Mouse (Mus musculus): ENCODE data around the gene Mnx1. TPM values are rescaled to one million over a fixed set of nuclear protein-coding genes. Genes with fewer than 3 reads are reported as not detected.

Mnx1 gene
- not detected in 4 replicates for total RNA-seq (2023)

DNA sequence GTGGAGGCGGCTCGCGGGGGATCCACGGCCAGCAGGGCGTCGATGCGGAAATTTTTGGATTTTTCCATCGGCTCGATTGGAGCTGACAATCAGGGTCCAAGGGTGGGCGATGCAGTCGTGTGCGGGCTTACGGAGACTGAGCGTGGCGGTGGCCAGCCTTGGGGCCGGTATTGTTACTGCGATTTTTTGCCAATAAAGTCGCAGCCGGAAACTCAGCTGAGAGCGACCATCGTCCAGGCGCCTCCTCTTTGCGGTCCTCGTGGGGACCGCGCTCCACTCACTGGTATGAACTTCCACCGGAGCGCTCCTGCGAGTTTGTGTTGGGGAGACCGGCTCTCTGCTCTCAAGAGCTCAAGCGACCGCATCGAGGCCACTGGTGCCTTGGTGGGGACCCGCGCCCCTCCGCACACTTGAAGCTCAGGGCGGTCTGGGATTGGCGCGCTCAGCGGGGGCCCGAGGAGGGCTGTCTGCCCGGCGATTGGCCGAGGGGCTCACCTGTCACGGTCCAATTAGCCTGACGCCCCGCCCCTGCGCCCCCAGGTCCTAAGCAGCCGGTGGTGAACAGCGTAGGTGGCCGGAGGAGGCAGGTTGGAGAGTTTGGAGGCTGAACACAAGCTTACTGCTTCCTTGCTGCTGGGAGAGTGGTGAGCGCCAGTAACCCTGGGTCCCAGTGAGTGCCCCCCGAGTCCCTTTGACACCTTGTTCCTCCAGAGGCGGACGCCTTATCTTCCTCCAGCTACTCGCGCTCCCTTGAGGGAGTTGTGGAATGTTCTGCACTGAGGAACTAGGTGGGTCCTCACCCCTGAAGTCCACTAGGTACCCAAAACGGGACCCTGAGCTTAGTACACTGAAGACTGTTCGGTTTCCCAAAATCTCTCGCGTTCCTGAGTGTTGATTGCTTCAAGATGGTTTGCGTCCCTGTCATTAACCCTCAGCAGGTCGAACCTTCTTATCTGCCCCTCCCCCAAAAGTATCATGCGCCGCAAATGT is at the start of gene Mnx1:
Gene Mnx1, minus strand, starts transcription at position 263 of the 990 bp plus-strand sequence.

DNA sequence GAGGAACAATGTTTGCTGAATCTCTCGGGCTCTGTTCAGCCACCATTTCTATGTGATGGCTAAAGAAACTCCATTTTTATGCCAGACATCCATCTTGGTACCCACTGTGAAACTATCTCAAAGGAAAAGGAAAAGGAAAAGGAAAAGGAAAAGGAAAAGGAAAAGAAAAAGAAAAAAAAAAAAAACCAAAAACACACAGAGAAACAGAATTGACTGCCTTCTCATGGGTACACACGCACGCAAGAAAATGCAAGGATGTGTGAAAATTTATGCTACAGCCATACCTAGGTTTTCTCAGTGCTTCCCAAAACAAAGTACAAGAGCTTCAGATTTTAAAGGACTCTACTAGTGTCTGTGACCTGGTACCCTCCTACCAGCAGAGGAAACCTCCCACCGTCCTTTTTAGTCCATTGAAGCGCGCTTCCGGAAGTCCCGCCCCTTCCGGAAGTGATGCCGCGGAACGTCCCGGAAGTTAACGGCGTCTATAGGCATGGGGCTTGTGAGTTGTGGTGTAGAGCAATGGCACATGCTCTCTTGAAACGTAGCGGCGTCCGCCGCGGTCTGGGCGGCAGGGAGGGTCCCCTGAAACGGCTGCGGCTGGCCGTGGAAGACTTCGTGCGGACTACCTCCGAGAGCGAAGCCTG is 43.9 kb downstream of the Mnx1 start, which contains the start of gene Nom1:
Gene Nom1, plus strand, starts transcription at position 437 of the 644 bp plus-strand sequence.

Other genes starting within 250 kb of the Mnx1 start
- 1.4 to 2.9 TPM (median 1.6 TPM) in 4 replicates for gene Lmbr1, start 100.1 kb downstream of the Mnx1 start, total RNA-seq (2023)
- 25.5 to 29.6 TPM (median 27.1 TPM) in 4 replicates for gene Nom1, start 43.8 kb downstream of the Mnx1 start, total RNA-seq (2023)
- gene Ube3c, start 90.8 kb upstream of the Mnx1 start, total RNA-seq (2023) = 39.8 to 44.5 TPM (median 42.2 TPM) in 4 replicates